Mouse (Mus musculus): ENCODE measurements at regions not wholly inside any gene's neighbourhood (a gene's known extent, or its start where the extent isn't known, plus 50 kb on each side); places are given as distances from the start of the nearest gene placed in this dataset.

DNA sequence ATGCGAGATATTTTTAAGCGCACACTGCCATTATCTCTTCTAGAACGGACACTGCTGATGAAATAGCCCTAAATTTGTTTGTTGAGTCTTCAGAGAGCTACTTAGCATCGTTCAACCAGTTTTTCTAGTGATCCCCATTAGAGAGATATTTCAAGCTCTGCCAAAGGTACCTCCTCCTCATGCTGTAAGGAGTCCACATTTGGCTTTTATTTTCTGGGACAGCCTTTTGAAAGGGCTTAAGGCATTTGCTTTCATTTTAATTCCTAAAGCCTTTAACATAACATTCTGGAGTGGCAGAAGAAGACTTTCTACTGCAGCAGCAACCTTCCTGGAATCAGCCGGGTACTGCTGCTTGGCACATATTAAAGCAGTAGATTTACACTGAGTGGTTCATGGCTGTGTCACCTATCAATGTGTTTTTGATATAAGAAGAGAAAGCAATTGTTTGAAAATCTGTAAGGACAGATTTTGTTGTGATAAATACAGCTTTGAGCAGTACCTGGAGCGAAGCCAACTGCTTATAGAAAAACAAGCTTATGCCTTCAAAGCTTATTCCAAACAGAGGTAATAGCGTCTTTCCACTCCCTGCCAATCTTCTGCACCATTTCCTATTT, 267.5 kb upstream of the Dcn start:
- H3K27me3 ChIP-seq = no peaks in the 10 kb centered on the region
- no peak overlapping the region for H3K27ac ChIP-seq
- 76% methylated on average over 7 of the region's 7 CpGs for WGBS
- H3K9me3 ChIP-seq = no peaks in the 10 kb centered on the region
- H3K4me1 ChIP-seq (replicated peaks) = peaks cover 6% of the 10 kb centered on the region
- no peak overlapping the region for H3K4me3 ChIP-seq (replicated peaks)
- no peaks in the 10 kb centered on the region for H3K36me3 ChIP-seq
- no peak overlapping the region for H3K4me2 ChIP-seq
- no peak for ATAC-seq (ENCODE audit: insufficient number of reproducible peaks, insufficient read depth, low FRiP score, low TSS enrichment, low read depth)
- no peak overlapping the region for H3K9ac ChIP-seq (replicated peaks)

DNA sequence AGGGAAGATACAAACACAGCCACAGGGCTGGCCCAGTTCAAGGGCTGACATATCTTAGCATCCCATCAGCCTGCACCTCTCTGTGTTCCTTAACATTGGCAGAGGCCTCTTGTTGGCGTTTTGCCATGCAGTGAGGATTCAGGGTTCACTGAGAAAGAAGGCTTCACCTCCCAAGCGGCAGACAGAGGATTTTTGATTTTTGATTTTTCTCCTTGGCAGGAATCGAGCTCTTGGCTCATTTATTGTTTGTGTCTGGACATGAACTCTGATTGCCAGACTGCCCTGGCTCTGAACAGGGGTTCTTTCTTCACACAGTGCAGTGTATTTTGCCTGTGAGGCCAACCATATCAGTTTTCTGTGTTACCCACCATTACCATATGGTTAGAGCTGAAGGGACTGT, 259.9 kb upstream of the Dcn start:
- Histone ChIP-seq H3K4me3 (replicated peaks) (no peak overlapping the region), H3K27ac (no peak overlapping the region), H3K9me3 (no peaks in the 10 kb centered on the region), H3K4me1 (replicated peaks) (no peaks in the 10 kb centered on the region), H3K4me2 (no peak overlapping the region), H3K9ac (replicated peaks) (no peak overlapping the region), H3K27me3 (no peaks in the 10 kb centered on the region), H3K36me3 (no peaks in the 10 kb centered on the region)
- WGBS = 82% methylated on average over 3 of the region's 3 CpGs
- no peak for ATAC-seq (ENCODE audit: insufficient number of reproducible peaks, insufficient read depth, low FRiP score, low TSS enrichment, low read depth)

DNA sequence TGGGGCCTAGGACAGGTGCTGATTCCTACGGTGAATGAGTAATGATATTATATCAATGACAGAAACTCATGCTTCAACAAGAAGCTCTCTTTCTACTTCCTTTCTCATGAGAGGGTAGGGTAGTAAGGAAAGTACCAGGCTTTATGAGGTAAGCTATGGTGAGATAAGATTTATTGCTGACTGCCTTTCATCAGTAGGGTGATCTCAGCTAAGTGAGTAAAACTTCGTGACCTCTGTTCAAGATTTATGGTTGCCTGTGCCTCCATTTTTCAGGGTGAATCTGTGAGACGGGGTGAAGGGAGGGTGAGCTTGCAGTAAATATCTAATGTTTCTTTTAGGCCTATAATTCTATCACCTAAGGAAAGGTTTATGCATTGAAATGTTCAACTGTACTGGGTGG, 259.0 kb upstream of the Dcn start:
- 54% methylated on average over 3 of the region's 3 CpGs for WGBS
- no peak overlapping the region for H3K4me2 ChIP-seq
- no peak for ATAC-seq (ENCODE audit: insufficient number of reproducible peaks, insufficient read depth, low FRiP score, low TSS enrichment, low read depth)

DNA sequence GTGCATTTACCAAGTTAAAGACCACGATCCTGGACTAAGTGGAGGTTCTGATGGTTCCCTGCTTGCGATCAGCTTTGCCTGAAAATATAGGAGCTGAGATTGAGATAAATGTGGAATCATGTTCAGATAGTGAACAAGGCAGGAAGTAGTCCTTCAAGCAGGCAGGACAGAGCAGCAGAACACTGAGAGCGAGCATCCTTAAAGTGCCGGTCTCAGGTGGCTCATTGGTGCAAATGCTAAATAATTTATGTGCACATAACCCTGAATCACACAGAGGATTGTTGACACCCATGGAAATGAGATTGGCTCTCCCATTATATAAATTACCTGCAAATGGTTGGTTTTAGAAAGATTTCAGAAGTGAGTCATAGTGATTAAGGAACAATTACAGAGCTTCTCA, 243.8 kb upstream of the Dcn start:
- H3K27ac ChIP-seq = no peak overlapping the region
- no peaks in the 10 kb centered on the region for H3K27me3 ChIP-seq
- H3K4me2 ChIP-seq = no peak overlapping the region
- no peak overlapping the region for H3K4me3 ChIP-seq (replicated peaks)
- no peak for ATAC-seq (ENCODE audit: insufficient number of reproducible peaks, insufficient read depth, low FRiP score, low TSS enrichment, low read depth)
- 67% methylated on average over 4 of the region's 4 CpGs for whole genome bisulfite sequencing
- no peaks in the 10 kb centered on the region for H3K36me3 ChIP-seq
- H3K4me1 ChIP-seq (replicated peaks) = no peaks in the 10 kb centered on the region
- no peak overlapping the region for H3K9ac ChIP-seq (replicated peaks)
- H3K9me3 ChIP-seq = no peaks in the 10 kb centered on the region

More for the DNA sequence above, 259.0 kb upstream of the Dcn start:
- H3K4me3 ChIP-seq (replicated peaks) = no peak overlapping the region
- no peaks in the 10 kb centered on the region for H3K36me3 ChIP-seq
- H3K27ac ChIP-seq = no peak overlapping the region
- H3K4me1 ChIP-seq (replicated peaks) = no peaks in the 10 kb centered on the region
- no peaks in the 10 kb centered on the region for H3K9me3 ChIP-seq
- no peak overlapping the region for H3K9ac ChIP-seq (replicated peaks)
- H3K27me3 ChIP-seq = no peaks in the 10 kb centered on the region

DNA sequence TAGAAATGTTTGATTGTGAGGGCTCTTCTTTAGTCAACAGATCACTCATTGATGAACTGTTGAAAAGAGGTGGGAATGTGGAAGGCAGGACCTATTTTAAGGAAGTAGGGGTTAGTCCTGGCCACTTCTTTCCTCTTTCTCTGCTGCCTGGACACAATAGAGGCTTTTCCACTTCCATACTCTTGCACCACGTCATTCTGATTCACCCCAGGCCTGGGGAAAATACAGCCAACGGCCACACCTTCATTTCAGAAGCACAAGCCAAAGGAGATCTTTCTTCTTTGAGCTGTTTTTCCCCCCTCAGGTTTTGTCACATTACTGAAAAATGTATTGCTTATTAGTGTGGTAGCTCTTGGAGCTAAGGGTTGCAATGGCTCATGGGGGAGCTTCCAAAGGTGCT, 237.9 kb upstream of the Dcn start:
- H3K27me3 ChIP-seq = no peaks in the 10 kb centered on the region
- 80% methylated on average over 2 of the region's 2 CpGs for WGBS
- H3K36me3 ChIP-seq = no peaks in the 10 kb centered on the region
- H3K9me3 ChIP-seq = no peaks in the 10 kb centered on the region
- H3K9ac ChIP-seq (replicated peaks) = no peak overlapping the region
- H3K4me2 ChIP-seq = no peak overlapping the region
- H3K4me1 ChIP-seq (replicated peaks) = no peaks in the 10 kb centered on the region
- H3K4me3 ChIP-seq (replicated peaks) = no peak overlapping the region
- no peak overlapping the region for H3K27ac ChIP-seq
- no peak for ATAC-seq (ENCODE audit: insufficient number of reproducible peaks, insufficient read depth, low FRiP score, low TSS enrichment, low read depth)

DNA sequence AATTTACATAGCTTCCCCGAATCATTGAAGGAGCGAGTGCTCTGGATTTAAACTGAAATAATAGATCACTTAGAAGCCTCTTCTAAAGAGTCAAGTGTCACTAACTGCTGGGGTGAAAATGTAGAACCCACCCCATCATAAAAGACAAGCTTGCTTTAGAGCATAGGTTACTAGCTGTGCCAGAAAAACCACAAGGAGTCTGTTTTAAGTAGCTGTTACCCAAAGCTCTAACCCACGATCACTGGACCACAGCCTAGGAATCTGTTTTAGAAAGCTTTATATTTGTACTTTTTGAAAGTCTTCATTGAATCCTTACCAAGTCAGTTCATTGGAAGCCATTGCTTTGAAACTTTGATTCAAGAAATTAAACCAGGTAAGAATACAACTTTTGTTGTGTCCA, 233.7 kb upstream of the Dcn start:
- Histone ChIP-seq H3K4me2 (no peak overlapping the region), H3K9ac (replicated peaks) (no peak overlapping the region), H3K4me3 (replicated peaks) (no peak overlapping the region), H3K36me3 (no peaks in the 10 kb centered on the region), H3K27me3 (no peaks in the 10 kb centered on the region), H3K4me1 (replicated peaks) (no peaks in the 10 kb centered on the region), H3K9me3 (no peaks in the 10 kb centered on the region), H3K27ac (no peak overlapping the region)
- WGBS = 85% methylated on average over 3 of the region's 3 CpGs
- ATAC-seq (ENCODE audit: insufficient number of reproducible peaks, insufficient read depth, low FRiP score, low TSS enrichment, low read depth) = no peak

DNA sequence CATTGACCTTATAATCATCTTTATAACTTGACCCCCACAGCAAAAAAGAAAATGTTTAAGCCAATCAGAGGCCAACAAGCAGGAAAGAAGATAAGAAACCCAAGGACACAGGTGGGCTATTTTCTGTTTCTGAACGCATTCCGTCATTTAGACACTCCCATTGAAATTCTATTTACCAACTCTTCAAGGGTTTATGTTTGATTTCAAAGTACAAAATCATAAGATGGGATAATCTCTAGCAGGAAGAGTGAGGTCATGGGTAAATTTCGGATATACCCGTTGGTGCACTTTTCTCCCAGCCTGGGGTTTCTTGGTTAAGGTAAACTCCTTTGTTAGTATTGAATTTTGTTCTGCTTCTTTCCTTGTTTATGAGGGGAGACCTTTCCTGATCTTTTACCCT, 230.9 kb upstream of the Dcn start:
- Histone ChIP-seq H3K4me2 (no peak overlapping the region), H3K4me1 (replicated peaks) (no peaks in the 10 kb centered on the region), H3K9me3 (no peaks in the 10 kb centered on the region), H3K27me3 (no peaks in the 10 kb centered on the region), H3K4me3 (replicated peaks) (no peak overlapping the region), H3K9ac (replicated peaks) (no peak overlapping the region), H3K27ac (no peak overlapping the region), H3K36me3 (no peaks in the 10 kb centered on the region)
- no peak for ATAC-seq (ENCODE audit: insufficient number of reproducible peaks, insufficient read depth, low FRiP score, low TSS enrichment, low read depth)
- WGBS = 86% methylated on average over 4 of the region's 4 CpGs

DNA sequence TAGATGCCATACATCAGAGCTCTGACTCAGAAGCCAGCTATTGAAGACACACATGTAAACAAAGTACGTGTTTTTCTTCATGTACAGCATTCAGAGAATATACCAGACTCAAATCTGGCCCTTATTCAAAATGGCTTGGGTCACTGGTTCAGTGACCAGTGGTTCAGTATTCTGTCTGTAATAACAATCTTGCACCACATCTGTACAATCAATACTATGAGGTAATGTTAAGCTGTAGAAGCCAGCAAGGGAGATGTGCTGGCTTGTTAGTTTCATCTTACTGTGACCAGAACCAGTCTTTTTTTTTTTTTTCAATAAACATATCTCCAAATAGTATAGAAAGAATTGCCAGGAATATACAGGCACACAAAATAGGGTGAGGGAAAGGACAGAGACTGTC, 229.6 kb upstream of the Dcn start:
- Histone ChIP-seq H3K9ac (replicated peaks) (no peak overlapping the region), H3K36me3 (no peaks in the 10 kb centered on the region), H3K4me3 (replicated peaks) (no peak overlapping the region), H3K27me3 (no peaks in the 10 kb centered on the region), H3K9me3 (no peaks in the 10 kb centered on the region), H3K4me2 (no peak overlapping the region), H3K4me1 (replicated peaks) (no peaks in the 10 kb centered on the region), H3K27ac (no peak overlapping the region)
- WGBS = 88% methylated on average over 1 of the region's 1 CpGs
- ATAC-seq (ENCODE audit: insufficient number of reproducible peaks, insufficient read depth, low FRiP score, low TSS enrichment, low read depth) = no peak

DNA sequence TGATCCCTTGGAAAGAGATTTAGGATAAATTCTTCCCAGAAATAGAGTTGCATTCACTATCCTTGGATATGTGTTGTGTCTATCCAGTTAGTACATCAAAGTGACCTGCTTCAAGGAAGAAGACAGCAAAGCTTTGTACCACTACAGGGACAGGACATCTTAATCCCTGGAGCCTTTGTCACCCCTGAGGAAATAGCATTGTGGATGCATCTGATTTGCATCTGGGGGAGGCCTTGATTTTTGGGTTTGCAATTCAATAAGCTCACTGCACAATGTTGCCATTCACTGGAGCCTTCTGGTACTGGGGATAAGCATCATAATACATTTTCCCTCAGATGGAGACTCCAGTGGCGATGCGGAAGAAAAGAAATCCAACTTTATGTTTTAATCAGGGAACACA, 229.2 kb upstream of the Dcn start:
- ATAC-seq (ENCODE audit: insufficient number of reproducible peaks, insufficient read depth, low FRiP score, low TSS enrichment, low read depth) = no peak
- no peak overlapping the region for H3K4me3 ChIP-seq (replicated peaks)
- WGBS = 91% methylated on average over 2 of the region's 2 CpGs

DNA sequence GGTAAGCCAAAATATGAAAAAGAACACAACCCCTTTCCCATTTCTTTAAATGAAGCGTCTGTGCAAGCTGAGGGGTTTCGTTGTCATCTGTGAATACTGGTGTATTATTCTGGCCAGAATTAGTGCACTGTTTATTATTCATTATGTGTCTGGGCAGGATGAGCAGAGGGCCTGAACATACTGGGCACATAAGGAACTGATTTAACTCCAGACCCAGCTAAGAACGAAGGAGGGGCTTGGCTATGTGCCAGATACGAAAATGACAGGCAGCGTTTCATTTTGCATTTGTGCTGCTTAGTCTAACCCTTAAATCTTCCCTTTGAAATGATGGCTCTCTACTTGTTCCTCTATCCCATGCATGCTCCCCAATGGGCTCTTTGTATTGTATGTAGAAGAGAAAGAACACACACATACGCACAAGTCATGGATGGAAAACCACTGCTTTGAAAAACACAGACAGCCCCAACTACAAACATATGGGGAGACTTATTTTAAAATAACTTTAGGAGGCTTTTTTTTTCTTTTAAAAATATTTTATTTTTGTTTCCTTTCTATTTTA, 213.4 kb upstream of the Dcn start:
- H3K27ac ChIP-seq = no peak overlapping the region
- peaks cover 14% of the 10 kb centered on the region for H3K4me1 ChIP-seq (replicated peaks)
- no peak overlapping the region for H3K9ac ChIP-seq (replicated peaks)
- H3K27me3 ChIP-seq = no peaks in the 10 kb centered on the region
- H3K9me3 ChIP-seq = no peaks in the 10 kb centered on the region
- ATAC-seq (ENCODE audit: insufficient number of reproducible peaks, insufficient read depth, low FRiP score, low TSS enrichment, low read depth) = peak; percentile 73; the same call in 1 of the 2 replicates
- no peak overlapping the region for H3K4me3 ChIP-seq (replicated peaks)
- WGBS = 19% methylated on average over 6 of the region's 6 CpGs
- no peak overlapping the region; the same call in 1 of the 2 replicates for H3K4me2 ChIP-seq
- no peaks in the 10 kb centered on the region for H3K36me3 ChIP-seq

More for the DNA sequence above, 229.2 kb upstream of the Dcn start:
- Histone ChIP-seq H3K27ac (no peak overlapping the region), H3K27me3 (no peaks in the 10 kb centered on the region), H3K9me3 (no peaks in the 10 kb centered on the region), H3K4me2 (no peak overlapping the region), H3K4me1 (replicated peaks) (no peaks in the 10 kb centered on the region), H3K36me3 (no peaks in the 10 kb centered on the region), H3K9ac (replicated peaks) (no peak overlapping the region)

DNA sequence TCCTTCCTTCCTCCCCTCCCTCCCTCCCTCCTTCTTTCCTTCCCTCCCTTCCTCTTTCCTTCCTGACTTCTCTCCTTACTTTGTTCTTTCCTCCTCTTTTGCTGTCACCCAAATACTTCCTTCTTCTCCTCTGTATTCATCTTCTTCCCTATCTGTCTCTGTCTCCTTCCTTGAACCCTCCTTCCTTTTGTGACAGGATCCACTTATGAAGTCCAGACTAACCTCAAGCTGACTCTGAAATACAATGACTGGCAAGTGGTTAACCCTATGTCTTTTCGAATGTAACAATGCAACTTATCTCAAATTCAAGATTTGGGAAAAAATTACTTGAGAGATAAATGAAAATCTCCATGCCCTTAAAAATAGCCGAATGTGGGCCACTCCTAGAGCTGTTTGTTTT, 197.0 kb upstream of the Dcn start:
- ATAC-seq (ENCODE audit: insufficient number of reproducible peaks, insufficient read depth, low FRiP score, low TSS enrichment, low read depth) = no peak
- H3K9me3 ChIP-seq = no peaks in the 10 kb centered on the region
- H3K27me3 ChIP-seq = no peaks in the 10 kb centered on the region
- WGBS = 88% methylated on average over 2 of the region's 2 CpGs
- no peak overlapping the region for H3K4me3 ChIP-seq (replicated peaks)
- no peak overlapping the region for H3K4me2 ChIP-seq
- H3K27ac ChIP-seq = no peak overlapping the region
- no peaks in the 10 kb centered on the region for H3K4me1 ChIP-seq (replicated peaks)
- H3K36me3 ChIP-seq = no peaks in the 10 kb centered on the region
- H3K9ac ChIP-seq (replicated peaks) = no peak overlapping the region

DNA sequence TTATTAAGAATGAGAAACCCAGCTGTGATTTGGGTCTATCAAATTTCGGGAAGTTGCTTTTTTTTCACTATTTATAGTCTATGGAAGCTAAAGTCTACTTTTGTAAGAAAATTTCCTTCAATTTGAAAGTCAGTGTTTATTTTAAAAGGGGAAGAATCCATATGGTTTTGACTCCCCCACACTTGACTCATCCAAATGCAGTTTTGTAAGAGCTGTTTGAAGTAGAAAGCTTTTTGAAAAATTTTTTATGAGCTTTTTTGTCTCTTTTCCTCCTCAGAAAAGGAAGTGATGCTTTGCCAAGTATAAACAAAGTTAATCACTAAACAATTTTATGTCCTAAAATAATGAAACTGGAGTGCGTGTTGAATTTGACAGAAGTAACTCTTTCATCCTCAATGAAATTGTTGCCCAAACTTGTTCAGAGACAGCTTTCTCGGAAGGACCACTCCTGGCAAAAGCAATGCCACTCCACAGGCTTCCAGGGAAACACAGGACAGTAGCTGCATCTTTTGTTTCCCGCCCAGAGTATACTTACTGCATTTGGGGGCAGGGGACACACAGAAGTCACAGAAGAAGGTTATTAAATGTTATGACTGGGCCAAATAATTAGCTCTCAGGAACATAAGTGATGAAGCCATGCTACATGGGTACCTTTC, 196.4 kb upstream of the Dcn start:
- Histone ChIP-seq H3K9ac (replicated peaks) (no peak overlapping the region), H3K27me3 (no peaks in the 10 kb centered on the region), H3K9me3 (no peaks in the 10 kb centered on the region), H3K36me3 (no peaks in the 10 kb centered on the region), H3K27ac (no peak overlapping the region), H3K4me1 (replicated peaks) (no peaks in the 10 kb centered on the region), H3K4me3 (replicated peaks) (no peak overlapping the region), H3K4me2 (no peak overlapping the region)
- ATAC-seq (ENCODE audit: insufficient number of reproducible peaks, insufficient read depth, low FRiP score, low TSS enrichment, low read depth) = no peak
- 66% methylated on average over 4 of the region's 4 CpGs for WGBS

Data from limb, embryonic 12.5 days (tissue).